Mouse (Mus musculus) MEL (cell line): ENCODE measurements around the gene Etv5. TPM values are rescaled to one million over a fixed set of nuclear protein-coding genes. Genes with fewer than 3 reads are reported as not detected.

ENCODE experiments used
- DNase-seq: peaks from one replicate; pipeline ENCODE4 v3.0.0; 2011; ENCODE audit warnings: low read depth, low spot score
- H3K27ac ChIP-seq: 2 replicates; pipeline ENCODE4 v1.5.1; 2012; ENCODE audit warnings: low read depth, mild to moderate bottlenecking, control low read depth, low read length, moderate library complexity; ENCODE audit not compliant: control insufficient read depth
- H3K27me3 ChIP-seq, 2 experiments: fragments of 150-350 bp in 1 of 2; sonication (generic) in 1 of 2; 2 replicates each; pipeline ENCODE4 v1.6.1; 2012; ENCODE audit warnings: low read length in 2 of 2, mild to moderate bottlenecking in 2 of 2, improper control_type of control experiment in 1 of 2, moderate library complexity in 1 of 2; ENCODE audit not compliant: insufficient read depth in 2 of 2, control insufficient read depth in 1 of 2
- H3K36me3 ChIP-seq, 2 experiments: 2 replicates each; pipeline ENCODE4 v1.6.1; 2012 to 2014; ENCODE audit warnings: low read length in 2 of 2, improper control_type of control experiment in 1 of 2, inconsistent platforms in 1 of 2, mild to moderate bottlenecking in 1 of 2; ENCODE audit not compliant: insufficient read depth in 2 of 2, control insufficient read depth in 1 of 2
- H3K4me1 ChIP-seq, 2 experiments: fragments of 150-350 bp in 1 of 2; sonication (generic) in 1 of 2; 2 replicates each; pipeline ENCODE4 v1.6.1; 2012; ENCODE audit warnings: low read length in 2 of 2, improper control_type of control experiment in 1 of 2, mild to moderate bottlenecking in 1 of 2; ENCODE audit not compliant: insufficient read depth in 2 of 2, control insufficient read depth in 1 of 2
- H3K4me3 ChIP-seq, 2 experiments: fragments of 150-350 bp in 1 of 2; sonication (generic) in 1 of 2; 2 replicates each; pipeline ENCODE4 v1.5.1; 2012; ENCODE audit warnings: low read depth in 2 of 2, low read length in 2 of 2, mild to moderate bottlenecking in 2 of 2, moderate library complexity in 2 of 2, control low read depth in 1 of 2, improper control_type of control experiment in 1 of 2; ENCODE audit not compliant: control insufficient read depth in 1 of 2, insufficient read depth in 1 of 2
- H3K79me2 ChIP-seq: 2 replicates; pipeline ENCODE4 v1.6.1; 2012; ENCODE audit warnings: mild to moderate bottlenecking, low read length, moderate library complexity; ENCODE audit not compliant: control insufficient read depth, poor library complexity, insufficient read depth
- H3K9ac ChIP-seq: 2 replicates; pipeline ENCODE4 v1.6.1; 2012; ENCODE audit warnings: low read depth, mild to moderate bottlenecking, control low read depth, low read length, moderate library complexity; ENCODE audit not compliant: control insufficient read depth, poor library complexity, severe bottlenecking
- H3K9me3 ChIP-seq: fragments of 150-350 bp; sonication (generic); replicated peaks from 2 replicates; pipeline ENCODE4 v1.6.1; 2012; ENCODE audit warnings: mild to moderate bottlenecking, low read length, improper control_type of control experiment, moderate library complexity; ENCODE audit not compliant: insufficient read depth
- BHLHE40 ChIP-seq: IDR thresholded peaks from 2 replicates; pipeline ENCODE4 v1.6.1; 2012; ENCODE audit warnings: low read depth, mild to moderate bottlenecking, inconsistent platforms, low read length, improper control_type of control experiment, borderline replicate concordance
- CHD1 ChIP-seq: IDR thresholded peaks from 2 replicates; pipeline ENCODE4 v1.6.1; 2012; ENCODE audit warnings: low read depth, mild to moderate bottlenecking, inconsistent platforms, low read length, improper control_type of control experiment
- CHD2 ChIP-seq: IDR thresholded peaks from 2 replicates; pipeline ENCODE4 v1.6.1; 2011; ENCODE audit warnings: low read length, improper control_type of control experiment
- ETS1 ChIP-seq: IDR thresholded peaks from 2 replicates; pipeline ENCODE4 v1.6.1; 2012; ENCODE audit warnings: low read depth, mild to moderate bottlenecking, inconsistent platforms, low read length, improper control_type of control experiment, moderate library complexity
- GATA1 ChIP-seq: IDR thresholded peaks from 2 replicates; pipeline ENCODE4 v1.6.1; 2011; ENCODE audit warnings: low read depth, low read length, improper control_type of control experiment
- HCFC1 ChIP-seq: IDR thresholded peaks from 2 replicates; pipeline ENCODE4 v1.6.1; 2012; ENCODE audit warnings: low read depth, mild to moderate bottlenecking, inconsistent platforms, low read length, improper control_type of control experiment, moderate library complexity
- MEF2A ChIP-seq: IDR thresholded peaks from 2 replicates; pipeline ENCODE4 v1.6.1; 2014; ENCODE audit warnings: low read depth, mild to moderate bottlenecking, inconsistent platforms, low read length, improper control_type of control experiment; ENCODE audit not compliant: poor library complexity, insufficient replicate concordance, severe bottlenecking; ENCODE audit errors: extremely low read depth
- MXI1 ChIP-seq: IDR thresholded peaks from 2 replicates; pipeline ENCODE4 v1.6.1; 2011; ENCODE audit warnings: mild to moderate bottlenecking, low read depth, low read length, improper control_type of control experiment
- MYC ChIP-seq: IDR thresholded peaks from 2 replicates; pipeline ENCODE4 v1.6.1; 2011; ENCODE audit warnings: low read depth, mild to moderate bottlenecking, low read length, improper control_type of control experiment, moderate library complexity
- POLR2A ChIP-seq, 2 experiments: IDR thresholded peaks; 2 replicates each; pipeline ENCODE4 v1.6.1; 2011 to 2012; ENCODE audit warnings: low read length in 2 of 2, mild to moderate bottlenecking in 2 of 2, control low read depth in 1 of 2, improper control_type of control experiment in 1 of 2, low read depth in 1 of 2, moderate library complexity in 1 of 2; ENCODE audit not compliant: control insufficient read depth in 1 of 2, insufficient read depth in 1 of 2, poor library complexity in 1 of 2
- POLR2AphosphoS5 ChIP-seq: IDR thresholded peaks from 2 replicates; pipeline ENCODE4 v1.6.1; 2012; ENCODE audit warnings: low read depth, borderline replicate concordance, mild to moderate bottlenecking, inconsistent platforms, low read length, moderate library complexity, mixed read lengths
- RAD21 ChIP-seq: IDR thresholded peaks from 2 replicates; pipeline ENCODE4 v1.6.1; 2011; ENCODE audit warnings: mild to moderate bottlenecking, low read depth, low read length, improper control_type of control experiment
- SIN3A ChIP-seq: IDR thresholded peaks from 2 replicates; pipeline ENCODE4 v1.6.1; 2012; ENCODE audit warnings: low read length, improper control_type of control experiment, inconsistent platforms
- SMC3 ChIP-seq: IDR thresholded peaks from 2 replicates; pipeline ENCODE4 v1.6.1; 2011; ENCODE audit warnings: low read depth, low read length, improper control_type of control experiment
- TAL1 ChIP-seq: IDR thresholded peaks from 2 replicates; pipeline ENCODE4 v1.6.1; 2012; ENCODE audit warnings: mild to moderate bottlenecking, inconsistent platforms, low read length, moderate library complexity, mixed read lengths
- TBP ChIP-seq: IDR thresholded peaks from 2 replicates; pipeline ENCODE4 v1.8.0; 2011; ENCODE audit warnings: low read depth, low read length, improper control_type of control experiment
- USF2 ChIP-seq, 2 experiments: IDR thresholded peaks; 2 replicates each; pipeline ENCODE4 v1.6.1; 2011 to 2012; ENCODE audit warnings: improper control_type of control experiment in 2 of 2, low read length in 2 of 2, borderline replicate concordance in 1 of 2, inconsistent platforms in 1 of 2, low read depth in 1 of 2, mild to moderate bottlenecking in 1 of 2; ENCODE audit not compliant: insufficient read depth in 1 of 2
- ZKSCAN1 ChIP-seq: IDR thresholded peaks from 2 replicates; pipeline ENCODE4 v1.6.1; 2012; ENCODE audit warnings: low read depth, mild to moderate bottlenecking, inconsistent platforms, low read length, improper control_type of control experiment, moderate library complexity
- ZNF384 ChIP-seq: IDR thresholded peaks from 2 replicates; pipeline ENCODE4 v1.6.1; 2012; ENCODE audit warnings: low read depth, mild to moderate bottlenecking, inconsistent platforms, low read length, improper control_type of control experiment
- polyA plus RNA-seq, 2 experiments: library from polyadenylated mRNA; stranded (reverse) in 1 of 2; unstranded in 1 of 2; fragments of >175 nt in 1 of 2; fragments of >200 nt in 1 of 2; gene quantifications; 2 replicates each; pipeline versions ENCODE4 v1.2.1 to v1.2.4; 2012; ENCODE audit warnings: low replicate concordance in 2 of 2, low read depth in 1 of 2; ENCODE audit not compliant: insufficient read length in 2 of 2, insufficient read depth in 1 of 2, missing spikeins in 1 of 2
- total RNA-seq: library from RNA; depleted of rRNA; stranded (reverse); fragments of 300-350 nt; gene quantifications from 2 replicates; pipeline ENCODE4 v1.2.3, GENCODE M21; 2012

Etv5 gene
- total and polyA plus RNA-seq, 3 experiments: 8.2 to 18.3 TPM; not detected in 1

DNA sequence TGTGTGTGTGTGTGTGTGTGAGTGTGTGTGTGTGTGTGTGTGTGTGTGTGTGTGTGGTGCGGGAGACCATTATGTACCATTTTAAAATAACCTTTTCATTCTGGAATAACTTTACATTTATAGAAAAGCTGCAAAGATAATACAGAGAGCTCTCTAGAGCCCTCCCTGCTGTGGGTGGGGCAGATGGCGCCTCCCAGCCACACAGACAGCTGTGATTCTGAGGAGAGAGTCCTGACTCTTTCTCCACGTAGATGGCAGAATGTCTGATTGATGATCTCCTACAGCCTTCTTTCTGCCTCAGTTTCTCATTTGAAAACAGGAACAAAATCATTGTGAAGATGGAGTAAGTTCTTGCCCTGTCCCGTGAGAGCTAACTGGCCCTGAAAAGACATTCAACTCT, 91.5 kb downstream of the Etv5 start:
- Histone ChIP-seq H3K4me3 (no peak overlapping the region), H3K27ac (no peak overlapping the region), H3K79me2 (no peaks in the 10 kb centered on the region), H3K9ac (no peak overlapping the region), H3K27me3 (no peaks in the 10 kb centered on the region), H3K36me3 (no peaks in the 10 kb centered on the region), H3K9me3 (no peaks in the 10 kb centered on the region), H3K4me1 (no peaks in the 10 kb centered on the region)
- DNase-seq: no peak
- no peak for TF ChIP-seq ETS1
- TF ChIP-seq HCFC1: no peak
- no peak for TF ChIP-seq ZKSCAN1
- no peak for TF ChIP-seq BHLHE40
- TF ChIP-seq SIN3A: no peak
- TF ChIP-seq MYC: no peak
- TF ChIP-seq POLR2AphosphoS5: no peak
- TF ChIP-seq RAD21: no peak
- no peak for TF ChIP-seq SMC3
- no peak for TF ChIP-seq GATA1
- TF ChIP-seq MEF2A: no peak
- no peak for TF ChIP-seq TAL1
- no peak for TF ChIP-seq CHD1
- no peak for TF ChIP-seq ZNF384
- TF ChIP-seq TBP: no peak
- TF ChIP-seq POLR2A (IDR thresholded peaks at IDR 0.05; ENCODE audit: control insufficient read depth in 1 of 2, insufficient read depth in 1 of 2, low read depth in 1 of 2, low read length in 2 of 2, poor library complexity in 1 of 2): no peak
- no peak for TF ChIP-seq CHD2

GRCm38 (mm10) chr16:22341236-22341671, 98.3 kb downstream of the Etv5 start:
- Histone ChIP-seq H3K4me3 (no peak overlapping the region), H3K79me2 (no peaks in the 10 kb centered on the region), H3K9ac (no peak overlapping the region), H3K36me3 (no peaks in the 10 kb centered on the region), H3K27ac (no peak overlapping the region), H3K9me3 (no peaks in the 10 kb centered on the region), H3K27me3 (no peaks in the 10 kb centered on the region; a peak in 1 of 4 replicates), H3K4me1 (no peaks in the 10 kb centered on the region)
- DNase-seq: no peak
- TF ChIP-seq MYC (no peak), ZNF384 (no peak), USF2 (IDR thresholded peaks at IDR 0.05; ENCODE audit: borderline replicate concordance in 1 of 2, insufficient read depth in 1 of 2, low read depth in 1 of 2, low read length in 2 of 2) (no peak), TBP (no peak), MXI1 (no peak)
- TF ChIP-seq, all 39 proteins: peak for 0
